Mouse (Mus musculus) thymus, adult 2 months (tissue): ENCODE results near the gene 2310022B05Rik.

Experiments
- CTCF ChIP-seq: fragments of 200-500 bp; IDR thresholded peaks from 2 replicates; pipeline ENCODE4 v1.5.1; 2012; ENCODE audit warnings: mild to moderate bottlenecking, control low read depth, low read length, moderate library complexity, borderline replicate concordance; ENCODE audit not compliant: control insufficient read depth, poor library complexity, insufficient read depth; ENCODE audit errors: extremely low read depth
- POLR2A ChIP-seq: fragments of 200-500 bp; IDR thresholded peaks from 2 replicates; pipeline ENCODE4 v1.6.1; 2012; ENCODE audit warnings: mild to moderate bottlenecking, low read length, control low read depth, moderate library complexity; ENCODE audit not compliant: control insufficient read depth, poor library complexity, insufficient read depth; ENCODE audit errors: extremely low read depth

DNA sequence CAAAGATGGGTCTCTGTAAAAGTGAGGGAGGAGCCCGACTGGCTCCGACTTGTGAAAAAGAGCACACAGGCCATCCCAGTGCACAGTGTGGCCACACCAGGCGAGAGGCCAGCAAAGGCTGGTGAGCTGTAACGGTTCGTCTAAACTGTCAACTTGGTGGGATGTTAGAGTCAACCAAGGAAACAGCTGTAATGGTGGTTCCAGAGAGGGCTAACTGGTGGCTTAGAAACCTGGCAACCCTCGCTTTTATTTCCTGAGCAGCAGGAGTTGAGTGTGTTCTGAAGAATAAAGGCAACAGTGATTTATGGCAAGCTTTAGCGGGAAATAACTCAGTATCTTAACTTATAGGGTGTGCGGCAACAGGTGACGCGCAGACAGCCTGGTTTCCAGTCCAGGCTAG, 19.0 kb upstream of the 2310022B05Rik start:
- TF ChIP-seq POLR2A, result no peak
- no peak for TF ChIP-seq CTCF
